Mouse (Mus musculus) myocyte (in vitro differentiated cells): ENCODE results near the gene 1700020L24Rik.

Experiments
- E2F4 ChIP-seq: IDR thresholded peaks from one replicate; pipeline ENCODE4 v1.6.1; 2011; ENCODE audit warnings: mild to moderate bottlenecking, control low read depth, moderate library complexity; ENCODE audit not compliant: insufficient read depth
- MAX ChIP-seq: IDR thresholded peaks from one replicate; pipeline ENCODE4 v1.6.1; 2011; ENCODE audit warnings: low read depth, mild to moderate bottlenecking, control low read depth
- MYOD1 ChIP-seq, 3 experiments: IDR thresholded peaks; one replicate each; pipeline ENCODE4 v1.6.1; 2011; ENCODE audit warnings: control low read depth in 2 of 3, low read depth in 2 of 3, mild to moderate bottlenecking in 2 of 3, moderate library complexity in 1 of 3; ENCODE audit not compliant: insufficient read length in 2 of 3, control insufficient read depth in 1 of 3
- POLR2A ChIP-seq: IDR thresholded peaks from one replicate; pipeline ENCODE4 v1.6.1; 2011; ENCODE audit warnings: low read depth, mild to moderate bottlenecking, control low read depth, moderate library complexity; ENCODE audit not compliant: insufficient read length
- POLR2AphosphoS2 ChIP-seq: IDR thresholded peaks from one replicate; pipeline ENCODE4 v1.6.1; 2011; ENCODE audit warnings: low read depth, control low read depth; ENCODE audit not compliant: insufficient read length

- TF ChIP-seq MAX (no peak), MYOD1 (IDR thresholded peaks at IDR 0.05; ENCODE audit: control insufficient read depth in 1 of 3, insufficient read length in 2 of 3, low read depth in 2 of 3) (no peak), POLR2AphosphoS2 (no peak), POLR2A (no peak), E2F4 (no peak)
Observed at GRCm38 (mm10) chr11:83410510-83410909, 27.0 kb upstream of the 1700020L24Rik start.
